ENCODE assay signal across 15 mouse cellular contexts in the genomic region with DNA sequence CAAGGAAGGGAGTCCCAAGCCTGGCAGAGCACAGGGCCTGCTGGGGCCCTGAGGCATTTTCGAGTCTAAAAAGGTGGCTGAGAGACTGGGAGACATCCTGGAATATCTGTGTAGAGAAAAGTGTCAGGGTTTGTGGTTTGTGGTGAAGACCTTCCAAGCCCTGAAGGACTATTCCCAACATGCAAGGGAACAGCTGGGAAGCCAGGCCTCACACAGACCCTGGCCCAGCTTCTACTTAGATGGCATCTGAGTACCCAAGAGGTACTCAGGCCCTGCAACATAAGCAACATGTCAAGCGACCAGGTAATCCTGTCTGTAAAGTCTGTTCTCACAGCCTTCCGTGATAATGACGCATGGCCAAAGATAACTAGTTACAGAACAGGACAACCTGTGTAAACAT. TPM values are rescaled to one million over a fixed set of nuclear protein-coding genes. Genes with fewer than 3 reads are reported as not detected.
DNase-seq lines count a peak whose midpoint lies in the region; TF ChIP-seq lines count a peak whose summit lies in the region.
"Had no signal": no experiment of that assay in that cellular context is flagged by ENCODE, and none has a peak within 500 bp of the region (broad histone marks: within the 10 kb centered on the region; RNA-seq: fewer than 3 reads in every experiment).

No protein-coding gene starts in this region.

- no peaks in the 10 kb centered on the region; the same call in 1 of the 2 replicates for H3K4me1 ChIP-seq in embryonic fibroblast, embryonic 13.5 days (ENCODE audit: control insufficient read depth, insufficient read depth, low read length)

- no peak overlapping the region for H3K4me2 ChIP-seq in myocyte (ENCODE audit: low read depth)

- no peaks in the 10 kb centered on the region for H3K36me3 ChIP-seq in myocyte (ENCODE audit: control insufficient read depth, insufficient read depth)
- H3K36me3 ChIP-seq: G1E had no signal

- TF ChIP-seq CTCF in embryonic fibroblast, embryonic 13.5 days (IDR thresholded peaks at IDR 0.05; ENCODE audit: borderline replicate concordance, insufficient read depth, low read length) = no peak

- peak overlapping the region; percentile 66 for H3K27ac ChIP-seq in embryonic fibroblast, embryonic 13.5 days (ENCODE audit: insufficient read depth, low read length)

- H3K4me3 ChIP-seq in embryonic fibroblast, embryonic 13.5 days (ENCODE audit: insufficient read depth, low read length) = no peak overlapping the region
- H3K4me3 ChIP-seq in myocyte = no peak overlapping the region

- no peaks in the 10 kb centered on the region for H3K79me2 ChIP-seq in myocyte (ENCODE audit: control insufficient read depth, insufficient read depth)

- no peak for DNase-seq in testis, postnatal 14 days (ENCODE audit: low spot score)
- DNase-seq in cerebellum, adult 9-10 months = no peak
- DNase-seq: adrenal gland, adult 2 months; adrenal gland, adult 8-10 months; adrenal gland, postnatal 10 days; adrenal gland, postnatal 14 days; adrenal gland, postnatal 25 days; adrenal gland, postnatal 36 days; B cell, adult 2 months; cerebellum, adult 11 months; cerebellum, adult 11-12 months; cerebellum, adult 18-20 months had no signal

- TF ChIP-seq POLR2A in embryonic fibroblast, embryonic 13.5 days (IDR thresholded peaks at IDR 0.05; ENCODE audit: low read depth, low read length) = no peak
- TF ChIP-seq POLR2A in myocyte (IDR thresholded peaks at IDR 0.05; ENCODE audit: insufficient read length, low read depth) = no peak

- H3ac ChIP-seq in myocyte (ENCODE audit: control insufficient read depth, insufficient read length) = no peak overlapping the region

- H3K27me3 ChIP-seq in myocyte (ENCODE audit: control insufficient read depth, insufficient read depth, insufficient read length) = no peaks in the 10 kb centered on the region

TF ChIP-seq in myocyte, 11 proteins besides CTCF, POLR2A, EP300 and RAD21:
- TF ChIP-seq MYOG (IDR thresholded peaks at IDR 0.05; ENCODE audit: control insufficient read depth in 1 of 3, insufficient read depth in 1 of 3, insufficient read length in 2 of 3, low read depth in 2 of 3) (peak in 1 of 3 experiments; percentile 58), MYOD1 (IDR thresholded peaks at IDR 0.05; ENCODE audit: control insufficient read depth in 1 of 3, insufficient read length in 2 of 3, low read depth in 2 of 3) (peak in 2 of 3 experiments; percentile 70 to 83), USF1 (IDR thresholded peaks at IDR 0.05; ENCODE audit: low read depth) (no peak)

RNA-seq across cellular contexts. Expression of a gene that starts 18.6 kb away (rescaled TPM):
- 139 and 166 TPM in 2 replicates for polyA plus RNA-seq in embryonic fibroblast, embryonic 13.5 days (2011; ENCODE audit: insufficient read length, low read depth, missing spikeins)
- 0.54 TPM for polyA plus RNA-seq in myocyte (2012; fragmentation: generic; extraction: Trizol)
- polyA plus RNA-seq: G1E had no signal

Comparison
In these comparisons a context has a peak if more than half of its experiments do, and no peak if none do; other contexts are left out.
1. RNA of a gene that starts 18.6 kb away (polyA plus RNA-seq): 139 to 166 TPM in embryonic fibroblast, embryonic 13.5 days; 0.54 TPM in myocyte (single experiment); every median in the first group is over 10 times any median in the second.